Mouse (Mus musculus): ENCODE data around the gene Lypd6b.

The Lypd6b gene

GRCm38 (mm10) chr2:49938246-49938645 is 150.8 kb downstream of the Lypd6b start:
- no peak for DNase-seq (ENCODE audit: low spot score in 2 of 2)

GRCm38 (mm10) chr2:49940372-49940771 is 152.9 kb downstream of the Lypd6b start:
- no peak for DNase-seq (ENCODE audit: low spot score in 2 of 2)

- DNase-seq (ENCODE audit: low spot score in 2 of 2): no peak
These were observed 154.6 kb downstream of the Lypd6b start for GRCm38 (mm10) chr2:49942100-49942499.

GRCm38 (mm10) chr2:49951681-49952080 is 164.2 kb downstream of the Lypd6b start:
- no peak for DNase-seq (ENCODE audit: low spot score in 2 of 2)

- DNase-seq (ENCODE audit: low spot score in 2 of 2): no peak
These were observed 165.3 kb downstream of the Lypd6b start for GRCm38 (mm10) chr2:49952632-49953293.

- DNase-seq (ENCODE audit: low spot score in 2 of 2): no peak
These were observed 170.0 kb downstream of the Lypd6b start for GRCm38 (mm10) chr2:49957449-49957848.

GRCm38 (mm10) chr2:49961991-49962390 is 174.5 kb downstream of the Lypd6b start:
- no peak for DNase-seq (ENCODE audit: low spot score in 2 of 2)

- no peak for DNase-seq (ENCODE audit: low spot score in 2 of 2)
These were observed 177.4 kb downstream of the Lypd6b start for GRCm38 (mm10) chr2:49964899-49965298.

GRCm38 (mm10) chr2:49967748-49968147 is 180.3 kb downstream of the Lypd6b start:
- DNase-seq (ENCODE audit: low spot score in 2 of 2): no peak

GRCm38 (mm10) chr2:49970990-49971389 is 183.5 kb downstream of the Lypd6b start:
- no peak for DNase-seq (ENCODE audit: low spot score in 2 of 2)

- DNase-seq (ENCODE audit: low spot score in 2 of 2): no peak
These were observed 191.1 kb downstream of the Lypd6b start for GRCm38 (mm10) chr2:49978606-49979005.

GRCm38 (mm10) chr2:49979991-49980390 is 192.5 kb downstream of the Lypd6b start:
- DNase-seq (ENCODE audit: low spot score in 2 of 2): no peak

GRCm38 (mm10) chr2:49983021-49983420 is 195.5 kb downstream of the Lypd6b start:
- no peak for DNase-seq (ENCODE audit: low spot score in 2 of 2)

- no peak for DNase-seq (ENCODE audit: low spot score in 2 of 2)
These were observed 197.3 kb downstream of the Lypd6b start for GRCm38 (mm10) chr2:49984780-49985179.

- DNase-seq (ENCODE audit: low spot score in 2 of 2): no peak
These were observed 208.4 kb downstream of the Lypd6b start for GRCm38 (mm10) chr2:49995841-49996240.

GRCm38 (mm10) chr2:49997216-49997615 is 209.7 kb downstream of the Lypd6b start:
- DNase-seq (ENCODE audit: low spot score in 2 of 2): no peak

All from frontal cortex, postnatal 10 days (tissue).